ENCODE assay signal across 16 mouse cellular contexts in genomic region chr3:37903482-37903881, GRCm38 (mm10).
A peak's percentile ranks its signal among the peaks of the same experiment; 100 is the strongest.
DNase-seq lines count a peak whose midpoint lies in the region; ATAC-seq and TF ChIP-seq lines count a peak whose summit lies in the region.
"Had no signal": no experiment of that assay in that cellular context is flagged by ENCODE, and none has a peak within 500 bp of the region (broad histone marks: within the 10 kb centered on the region; RNA-seq: fewer than 3 reads in every experiment).

No protein-coding gene starts in this region.

- 69% methylated on average over 3 of the region's 3 CpGs for WGBS in heart, embryonic 12.5 days
- WGBS in lung, postnatal 0 days, result 79% methylated on average over 3 of the region's 3 CpGs

- no peaks in the 10 kb centered on the region for H3K36me3 ChIP-seq in heart, embryonic 12.5 days
- no peaks in the 10 kb centered on the region for H3K36me3 ChIP-seq in lung, postnatal 0 days (ENCODE audit: insufficient read depth, low read length)
- H3K36me3 ChIP-seq: embryonic facial prominence, embryonic 13.5 days; hindbrain, embryonic 10.5 days; liver, embryonic 13.5 days had no signal

- no peak overlapping the region for H3K9ac ChIP-seq in heart, embryonic 12.5 days
- H3K9ac ChIP-seq in lung, postnatal 0 days (replicated peaks; ENCODE audit: low read depth), result no peak overlapping the region
- H3K9ac ChIP-seq: embryonic facial prominence, embryonic 13.5 days; forebrain, postnatal 0 days; liver, embryonic 13.5 days had no signal

- H3K4me2 ChIP-seq in heart, embryonic 12.5 days, result no peak overlapping the region
- no peak overlapping the region for H3K4me2 ChIP-seq in lung, postnatal 0 days (replicated peaks; ENCODE audit: low read depth, low read length)
- H3K4me2 ChIP-seq: embryonic facial prominence, embryonic 13.5 days; liver, embryonic 13.5 days had no signal

- H3K9me3 ChIP-seq in heart, embryonic 12.5 days (replicated peaks), result no peaks in the 10 kb centered on the region
- no peaks in the 10 kb centered on the region for H3K9me3 ChIP-seq in lung, postnatal 0 days (ENCODE audit: low read length)
- H3K9me3 ChIP-seq: embryonic facial prominence, embryonic 13.5 days; hindbrain, embryonic 10.5 days; liver, embryonic 13.5 days had no signal

- DNase-seq in heart, adult 11 months, result peak; percentile 96
- peak; percentile 12 for DNase-seq in lung, postnatal 0 days (ENCODE audit: low spot score)
- no peak for DNase-seq in lung, postnatal 4 days
- DNase-seq in heart, postnatal 10 days, result peak; percentile 32 to 49
- DNase-seq in retina, embryonic 14.5 days (ENCODE audit: low spot score), result no peak
- no peak for DNase-seq in thymus, postnatal 25 days
- DNase-seq: cerebellum, adult 9-10 months; forebrain, postnatal 0 days; kidney, adult 9 months; kidney, postnatal 36 days; liver, embryonic 13.5 days; midbrain, embryonic 14.5 days; retina, postnatal 1 day had no signal

- no peak overlapping the region for H3K4me3 ChIP-seq in heart, embryonic 12.5 days
- no peak overlapping the region for H3K4me3 ChIP-seq in lung, postnatal 0 days (ENCODE audit: low read depth, low read length)
- H3K4me3 ChIP-seq: embryonic facial prominence, embryonic 13.5 days; hindbrain, embryonic 10.5 days; liver, embryonic 13.5 days had no signal

- H3K27me3 ChIP-seq in heart, embryonic 12.5 days (replicated peaks), result no peaks in the 10 kb centered on the region
- no peaks in the 10 kb centered on the region for H3K27me3 ChIP-seq in lung, postnatal 0 days (replicated peaks; ENCODE audit: insufficient read depth, low read length)
- H3K27me3 ChIP-seq: embryonic facial prominence, embryonic 13.5 days; liver, embryonic 13.5 days had no signal

- H3K27ac ChIP-seq in heart, embryonic 12.5 days (ENCODE audit: poor library complexity, severe bottlenecking), result no peak overlapping the region
- H3K27ac ChIP-seq in lung, postnatal 0 days (ENCODE audit: low read length), result no peak overlapping the region
- H3K27ac ChIP-seq: embryonic facial prominence, embryonic 13.5 days; hindbrain, embryonic 10.5 days; liver, embryonic 13.5 days had no signal

- intact Hi-C loops in heart, postnatal 10 days (cut with DNase I), result no loop called here

- TF ChIP-seq EP300 in lung, postnatal 0 days (IDR thresholded peaks at IDR 0.05), result no peak

- peaks cover 17% of the 10 kb centered on the region for H3K4me1 ChIP-seq in heart, embryonic 12.5 days (replicated peaks)
- H3K4me1 ChIP-seq in lung, postnatal 0 days (ENCODE audit: insufficient read depth, low read depth, low read length), result peaks cover 11% of the 10 kb centered on the region; the same call in 1 of the 2 replicates

- ATAC-seq in heart, embryonic 12.5 days (ENCODE audit: insufficient number of reproducible peaks, low FRiP score), result no peak
- ATAC-seq in lung, postnatal 0 days, result no peak
- ATAC-seq: forebrain, postnatal 0 days had no signal

- TF ChIP-seq CTCF in lung, postnatal 0 days (IDR thresholded peaks at IDR 0.05), result no peak

Comparison
In these comparisons a context has a peak if more than half of its experiments do, and no peak if none do; other contexts are left out.
1. DNase-seq: peak in heart, adult 11 months (single experiment), lung, postnatal 0 days (single experiment) and heart, postnatal 10 days (2 of 2); none in lung, postnatal 4 days (0 of 2), retina, embryonic 14.5 days (single experiment) and thymus, postnatal 25 days (single experiment).